ENCODE assay signal across 8 mouse cellular contexts in genomic region chr14:93890519-93891370, GRCm38 (mm10). TPM values are rescaled to one million over a fixed set of nuclear protein-coding genes. Genes with fewer than 3 reads are reported as not detected.
DNase-seq lines count a peak whose midpoint lies in the region; ATAC-seq and TF ChIP-seq lines count a peak whose summit lies in the region.

Pcdh9 (minus strand) TSS chr14:93890679.

- peak; percentile 63 for DNase-seq in adipocyte (ENCODE audit: low spot score)
- peak; percentile 92 to 94 for DNase-seq in cerebellum, postnatal 4 days (ENCODE audit: low spot score in 2 of 2)
- peak; percentile 80 for DNase-seq in gastrocnemius, adult 2 months
- DNase-seq in left cerebral cortex, adult 11 months (ENCODE audit: low spot score) = peak; percentile 98
- peak; percentile 69 for DNase-seq in lung, postnatal 14 days
- DNase-seq in right cerebral cortex, postnatal 10 days (ENCODE audit: low spot score in 2 of 2) = peak; percentile 99

- peak within 1 kb of the TSS; percentile 66 for H3K9ac ChIP-seq in hindbrain, embryonic 15.5 days

- no peaks in the 10 kb centered on the region for H3K27me3 ChIP-seq in hindbrain, embryonic 15.5 days

- H3K36me3 ChIP-seq in hindbrain, embryonic 15.5 days = no peaks in the 10 kb centered on the region

- ATAC-seq in hindbrain, embryonic 15.5 days (ENCODE audit: low FRiP score, low read depth) = peak; percentile 99
- no peak for ATAC-seq in erythroid progenitor cell, adult 5-6 weeks (replicated peaks; ENCODE audit: low FRiP score, poor library complexity, severe bottlenecking)

- TF ChIP-seq CTCF in gastrocnemius, adult 2 months (IDR thresholded peaks at IDR 0.05) = no peak

- H3K9me3 ChIP-seq in hindbrain, embryonic 15.5 days = no peaks in the 10 kb centered on the region

- peaks cover 28% of the 10 kb centered on the region for H3K4me1 ChIP-seq in hindbrain, embryonic 15.5 days (replicated peaks)

- H3K4me3 ChIP-seq in gastrocnemius, adult 2 months = peak within 1 kb of the TSS; percentile 80
- H3K4me3 ChIP-seq in hindbrain, embryonic 15.5 days = peak within 1 kb of the TSS; percentile 65

- peak within 1 kb of the TSS; percentile 25 for H3K27ac ChIP-seq in gastrocnemius, adult 2 months
- peak within 1 kb of the TSS; percentile 91 for H3K27ac ChIP-seq in hindbrain, embryonic 15.5 days (replicated peaks)

- WGBS in hindbrain, embryonic 15.5 days = under 1% methylated on average over 50 of the region's 50 CpGs

- intact Hi-C loops in gastrocnemius, adult 2 months (cut with DNase I) = no loop called here

- H3K4me2 ChIP-seq in hindbrain, embryonic 15.5 days = peak within 1 kb of the TSS; percentile 80

RNA-seq across cellular contexts. Expression of gene Pcdh9, which starts in this region (rescaled TPM):
- total RNA-seq in gastrocnemius, adult 2 months (2021) = under 1 TPM; 0.31 to 0.33 TPM
- 171 and 182 TPM in 2 replicates for polyA plus RNA-seq in hindbrain, embryonic 15.5 days (2015; fragmentation: Nextera tagmentation; extraction: Ambion mirVana)
- total RNA-seq in erythroid progenitor cell, adult 5-6 weeks (2015; ENCODE audit: low replicate concordance) = not detected in 2 replicates
- total RNA-seq in erythroid progenitor cell, adult 5-6 weeks (2017; ENCODE audit: low replicate concordance) = not detected in 2 replicates

Comparison
In these comparisons a context has a peak if more than half of its experiments do, and no peak if none do; other contexts are left out.
1. Peak in DNase-seq, H3K4me3 ChIP-seq and H3K27ac ChIP-seq in gastrocnemius, adult 2 months; RNA of the gene not detected or under 1 TPM.